In genomic region chr14:56512084-56512483, GRCm38 (mm10) we compare ENCODE assay signal across 9 mouse cellular contexts.
DNase-seq lines count a peak whose midpoint lies in the region; ATAC-seq and TF ChIP-seq lines count a peak whose summit lies in the region.
"Had no signal": no experiment of that assay in that cellular context is flagged by ENCODE, and none has a peak within 500 bp of the region (broad histone marks: within the 10 kb centered on the region; RNA-seq: fewer than 3 reads in every experiment).

No protein-coding gene starts in this region.

- H3K27me3 ChIP-seq in midbrain, embryonic 10.5 days (ENCODE audit: low read depth, poor library complexity, severe bottlenecking), result no peaks in the 10 kb centered on the region
- H3K27me3 ChIP-seq in midbrain, embryonic 15.5 days (replicated peaks), result no peaks in the 10 kb centered on the region
- no peaks in the 10 kb centered on the region for H3K27me3 ChIP-seq in small intestine, adult 2 months (ENCODE audit: control insufficient read depth, insufficient read depth, low read length)
- H3K27me3 ChIP-seq: stomach, embryonic 15.5 days had no signal

- no peak overlapping the region for H3K4me3 ChIP-seq in midbrain, embryonic 10.5 days
- H3K4me3 ChIP-seq in midbrain, embryonic 15.5 days, result no peak overlapping the region
- no peak overlapping the region for H3K4me3 ChIP-seq in small intestine, adult 2 months (ENCODE audit: low read depth, low read length)
- H3K4me3 ChIP-seq: stomach, embryonic 15.5 days had no signal

- TF ChIP-seq POLR2A in small intestine, adult 2 months (IDR thresholded peaks at IDR 0.05; ENCODE audit: low read depth, low read length), result no peak

- H3K4me2 ChIP-seq in midbrain, embryonic 15.5 days, result no peak overlapping the region
- H3K4me2 ChIP-seq: stomach, embryonic 15.5 days had no signal

- WGBS in midbrain, embryonic 10.5 days, result 43% methylated on average over 6 of the region's 6 CpGs
- WGBS in midbrain, embryonic 15.5 days, result 27% methylated on average over 6 of the region's 6 CpGs
- 28% methylated on average over 6 of the region's 6 CpGs for WGBS in small intestine, adult 2 months

- no peak for ATAC-seq in midbrain, embryonic 15.5 days (replicated peaks)

- no peak overlapping the region for H3K9ac ChIP-seq in midbrain, embryonic 15.5 days
- H3K9ac ChIP-seq: stomach, embryonic 15.5 days had no signal

- peak; percentile 50; the same call in 1 of the 2 replicates for TF ChIP-seq CTCF in small intestine, adult 2 months (IDR thresholded peaks at IDR 0.05; ENCODE audit: extremely low read depth, insufficient read length, insufficient replicate concordance, low read depth, low read length)

- H3K27ac ChIP-seq in midbrain, embryonic 10.5 days (replicated peaks), result no peak overlapping the region
- H3K27ac ChIP-seq in midbrain, embryonic 15.5 days, result no peak overlapping the region
- no peak overlapping the region for H3K27ac ChIP-seq in small intestine, adult 2 months (ENCODE audit: insufficient read depth, low read depth, low read length)
- H3K27ac ChIP-seq: stomach, embryonic 15.5 days had no signal

- no peaks in the 10 kb centered on the region for H3K9me3 ChIP-seq in midbrain, embryonic 10.5 days (replicated peaks)
- no peaks in the 10 kb centered on the region for H3K9me3 ChIP-seq in midbrain, embryonic 15.5 days
- H3K9me3 ChIP-seq: stomach, embryonic 15.5 days had no signal

- no peaks in the 10 kb centered on the region for H3K36me3 ChIP-seq in midbrain, embryonic 10.5 days
- no peaks in the 10 kb centered on the region for H3K36me3 ChIP-seq in midbrain, embryonic 15.5 days (replicated peaks)
- H3K36me3 ChIP-seq in small intestine, adult 2 months (ENCODE audit: control insufficient read depth, insufficient read depth, low read length), result no peaks in the 10 kb centered on the region
- H3K36me3 ChIP-seq: stomach, embryonic 15.5 days had no signal

- DNase-seq in adrenal gland, postnatal 14 days, result peak; percentile 23
- no peak for DNase-seq in adrenal gland, postnatal 4 days (ENCODE audit: low spot score in 2 of 2)
- DNase-seq in midbrain, embryonic 10.5 days (ENCODE audit: low spot score), result peak; percentile 45
- peak; percentile 16 for DNase-seq in induced T-regulatory cell, adult 2 months (ENCODE audit: low read depth)
- no peak for DNase-seq in cerebellum, adult 9-10 months
- no peak for DNase-seq in layer of hippocampus, adult 8-10 months (ENCODE audit: low spot score in 2 of 2)

- H3K4me1 ChIP-seq in midbrain, embryonic 10.5 days, result no peaks in the 10 kb centered on the region
- no peaks in the 10 kb centered on the region for H3K4me1 ChIP-seq in midbrain, embryonic 15.5 days
- no peaks in the 10 kb centered on the region for H3K4me1 ChIP-seq in small intestine, adult 2 months (ENCODE audit: control insufficient read depth, insufficient read depth, insufficient read length, low read length)
- H3K4me1 ChIP-seq: stomach, embryonic 15.5 days had no signal

Comparison
In these comparisons a context has a peak if more than half of its experiments do, and no peak if none do; other contexts are left out.
1. DNase-seq: peak in adrenal gland, postnatal 14 days (single experiment), midbrain, embryonic 10.5 days (single experiment) and induced T-regulatory cell, adult 2 months (single experiment); none in adrenal gland, postnatal 4 days (0 of 2), cerebellum, adult 9-10 months (single experiment) and layer of hippocampus, adult 8-10 months (0 of 2).